Mouse (Mus musculus): ENCODE measurements at regions not wholly inside any gene's neighbourhood (a gene's known extent, or its start where the extent isn't known, plus 50 kb on each side); places are given as distances from the start of the nearest gene placed in this dataset.

- Histone ChIP-seq H3K4me1 (ENCODE audit: control insufficient read depth, insufficient read depth, low read length) (no peaks in the 10 kb centered on the region), H3K27me3 (ENCODE audit: control insufficient read depth, insufficient read depth, low read depth, low read length) (no peaks in the 10 kb centered on the region), H3K4me2 (ENCODE audit: low read length) (no peak overlapping the region), H3K27ac (ENCODE audit: low read length) (no peak overlapping the region), H3K9me3 (replicated peaks; ENCODE audit: control insufficient read depth, low read length, poor library complexity, severe bottlenecking) (no peaks in the 10 kb centered on the region), H3K4me3 (ENCODE audit: low read depth, low read length) (no peak overlapping the region), H3K36me3 (ENCODE audit: control insufficient read depth, insufficient read depth, low read length) (no peaks in the 10 kb centered on the region), H3K9ac (ENCODE audit: low read depth, low read length) (no peak overlapping the region)
- 95% methylated on average over 6 of the region's 6 CpGs for WGBS
- ATAC-seq = no peak
Measured at GRCm38 (mm10) chr13:37689127-37689777, 88.9 kb upstream of the Rreb1 start.

GRCm38 (mm10) chr13:37691855-37692445 is 86.2 kb upstream of the Rreb1 start:
- Histone ChIP-seq H3K4me2 (ENCODE audit: low read length) (no peak overlapping the region), H3K36me3 (ENCODE audit: control insufficient read depth, insufficient read depth, low read length) (no peaks in the 10 kb centered on the region), H3K9me3 (replicated peaks; ENCODE audit: control insufficient read depth, low read length, poor library complexity, severe bottlenecking) (no peaks in the 10 kb centered on the region), H3K4me1 (ENCODE audit: control insufficient read depth, insufficient read depth, low read length) (no peaks in the 10 kb centered on the region), H3K27ac (ENCODE audit: low read length) (no peak overlapping the region), H3K9ac (ENCODE audit: low read depth, low read length) (no peak overlapping the region), H3K4me3 (ENCODE audit: low read depth, low read length) (no peak overlapping the region), H3K27me3 (ENCODE audit: control insufficient read depth, insufficient read depth, low read depth, low read length) (no peaks in the 10 kb centered on the region)
- no peak for ATAC-seq
- 86% methylated on average over 5 of the region's 5 CpGs for WGBS

- no peaks in the 10 kb centered on the region for H3K9me3 ChIP-seq (replicated peaks; ENCODE audit: control insufficient read depth, low read length, poor library complexity, severe bottlenecking)
- H3K9ac ChIP-seq (ENCODE audit: low read depth, low read length) = no peak overlapping the region
- H3K4me3 ChIP-seq (ENCODE audit: low read depth, low read length) = no peak overlapping the region
- WGBS = 90% methylated on average over 3 of the region's 3 CpGs
- ATAC-seq = no peak
- no peaks in the 10 kb centered on the region for H3K4me1 ChIP-seq (ENCODE audit: control insufficient read depth, insufficient read depth, low read length)
- H3K27ac ChIP-seq (ENCODE audit: low read length) = no peak overlapping the region
- H3K4me2 ChIP-seq (ENCODE audit: low read length) = no peak overlapping the region
- no peaks in the 10 kb centered on the region for H3K36me3 ChIP-seq (ENCODE audit: control insufficient read depth, insufficient read depth, low read length)
- H3K27me3 ChIP-seq (ENCODE audit: control insufficient read depth, insufficient read depth, low read depth, low read length) = no peaks in the 10 kb centered on the region
Measured at GRCm38 (mm10) chr13:37693617-37694016, 84.6 kb upstream of the Rreb1 start.

- H3K9me3 ChIP-seq (replicated peaks; ENCODE audit: control insufficient read depth, low read length, poor library complexity, severe bottlenecking) = no peaks in the 10 kb centered on the region
- no peaks in the 10 kb centered on the region for H3K4me1 ChIP-seq (ENCODE audit: control insufficient read depth, insufficient read depth, low read length)
- no peak overlapping the region for H3K4me3 ChIP-seq (ENCODE audit: low read depth, low read length)
- H3K27me3 ChIP-seq (ENCODE audit: control insufficient read depth, insufficient read depth, low read depth, low read length) = no peaks in the 10 kb centered on the region
- no peaks in the 10 kb centered on the region for H3K36me3 ChIP-seq (ENCODE audit: control insufficient read depth, insufficient read depth, low read length)
- ATAC-seq = no peak
- WGBS = 72% methylated on average over 1 of the region's 1 CpGs
- H3K9ac ChIP-seq (ENCODE audit: low read depth, low read length) = no peak overlapping the region
- H3K27ac ChIP-seq (ENCODE audit: low read length) = no peak overlapping the region
- H3K4me2 ChIP-seq (ENCODE audit: low read length) = no peak overlapping the region
Measured at GRCm38 (mm10) chr13:37704475-37704874, 73.7 kb upstream of the Rreb1 start.

GRCm38 (mm10) chr13:37705482-37705881 is 72.7 kb upstream of the Rreb1 start:
- Histone ChIP-seq H3K27me3 (ENCODE audit: control insufficient read depth, insufficient read depth, low read depth, low read length) (no peaks in the 10 kb centered on the region), H3K4me3 (ENCODE audit: low read depth, low read length) (no peak overlapping the region), H3K27ac (ENCODE audit: low read length) (no peak overlapping the region), H3K36me3 (ENCODE audit: control insufficient read depth, insufficient read depth, low read length) (no peaks in the 10 kb centered on the region), H3K9me3 (replicated peaks; ENCODE audit: control insufficient read depth, low read length, poor library complexity, severe bottlenecking) (no peaks in the 10 kb centered on the region), H3K9ac (ENCODE audit: low read depth, low read length) (no peak overlapping the region), H3K4me2 (ENCODE audit: low read length) (no peak overlapping the region), H3K4me1 (ENCODE audit: control insufficient read depth, insufficient read depth, low read length) (no peaks in the 10 kb centered on the region)
- 93% methylated on average over 2 of the region's 2 CpGs for WGBS
- no peak for ATAC-seq

- Histone ChIP-seq H3K27ac (ENCODE audit: low read length) (no peak overlapping the region), H3K4me2 (ENCODE audit: low read length) (no peak overlapping the region), H3K9ac (ENCODE audit: low read depth, low read length) (no peak overlapping the region), H3K27me3 (ENCODE audit: control insufficient read depth, insufficient read depth, low read depth, low read length) (no peaks in the 10 kb centered on the region), H3K9me3 (replicated peaks; ENCODE audit: control insufficient read depth, low read length, poor library complexity, severe bottlenecking) (no peaks in the 10 kb centered on the region), H3K4me1 (ENCODE audit: control insufficient read depth, insufficient read depth, low read length) (no peaks in the 10 kb centered on the region), H3K4me3 (ENCODE audit: low read depth, low read length) (no peak overlapping the region), H3K36me3 (ENCODE audit: control insufficient read depth, insufficient read depth, low read length) (no peaks in the 10 kb centered on the region)
- 91% methylated on average over 5 of the region's 5 CpGs for WGBS
- ATAC-seq = no peak
Measured at GRCm38 (mm10) chr13:37710913-37711312, 67.3 kb upstream of the Rreb1 start.

- Histone ChIP-seq H3K27ac (ENCODE audit: low read length) (no peak overlapping the region), H3K9me3 (replicated peaks; ENCODE audit: control insufficient read depth, low read length, poor library complexity, severe bottlenecking) (no peaks in the 10 kb centered on the region), H3K36me3 (ENCODE audit: control insufficient read depth, insufficient read depth, low read length) (no peaks in the 10 kb centered on the region), H3K4me3 (ENCODE audit: low read depth, low read length) (no peak overlapping the region), H3K4me2 (ENCODE audit: low read length) (no peak overlapping the region), H3K4me1 (ENCODE audit: control insufficient read depth, insufficient read depth, low read length) (no peaks in the 10 kb centered on the region), H3K27me3 (ENCODE audit: control insufficient read depth, insufficient read depth, low read depth, low read length) (no peaks in the 10 kb centered on the region), H3K9ac (ENCODE audit: low read depth, low read length) (no peak overlapping the region)
- ATAC-seq = no peak
- WGBS = 91% methylated on average over 4 of the region's 4 CpGs
Measured at GRCm38 (mm10) chr13:37712908-37713496, 65.2 kb upstream of the Rreb1 start.

GRCm38 (mm10) chr13:37715058-37715712 is 63.0 kb upstream of the Rreb1 start:
- no peaks in the 10 kb centered on the region for H3K36me3 ChIP-seq (ENCODE audit: control insufficient read depth, insufficient read depth, low read length)
- no peak overlapping the region for H3K9ac ChIP-seq (ENCODE audit: low read depth, low read length)
- 53% methylated on average over 9 of the region's 9 CpGs for WGBS
- no peak overlapping the region for H3K4me2 ChIP-seq (ENCODE audit: low read length)
- no peaks in the 10 kb centered on the region for H3K27me3 ChIP-seq (ENCODE audit: control insufficient read depth, insufficient read depth, low read depth, low read length)
- ATAC-seq = no peak
- no peaks in the 10 kb centered on the region for H3K4me1 ChIP-seq (ENCODE audit: control insufficient read depth, insufficient read depth, low read length)
- no peak overlapping the region for H3K4me3 ChIP-seq (ENCODE audit: low read depth, low read length)
- no peak overlapping the region for H3K27ac ChIP-seq (ENCODE audit: low read length)
- no peaks in the 10 kb centered on the region for H3K9me3 ChIP-seq (replicated peaks; ENCODE audit: control insufficient read depth, low read length, poor library complexity, severe bottlenecking)
